Mouse (Mus musculus): ENCODE data around the gene Zfp706.

GRCm38 (mm10) chr15:36960876-36961237 is 46.7 kb downstream of the Zfp706 start:
- TF ChIP-seq POLR2A (IDR thresholded peaks at IDR 0.05; ENCODE audit: low read depth, low read length): no peak
- no peak for TF ChIP-seq CTCF (IDR thresholded peaks at IDR 0.05; ENCODE audit: borderline replicate concordance, insufficient read depth, low read length)

Measured in embryonic fibroblast, embryonic 13.5 days (primary cell).